Mouse (Mus musculus) limb, embryonic 12.5 days (tissue): ENCODE results near the gene Lpcat2. TPM values are rescaled to one million over a fixed set of nuclear protein-coding genes. Genes with fewer than 3 reads are reported as not detected.

Experiments used
- ATAC-seq: fragments of 200-750 bp; cut with Nextera tagmentation; 2 replicates; pipeline ENCODE4 v1.8.0; 2017; ENCODE audit warnings: low read depth, moderate TSS enrichment; ENCODE audit not compliant: insufficient number of reproducible peaks, insufficient read depth, low FRiP score, low TSS enrichment
- H3K27ac ChIP-seq: fragments of 300-500 bp; sonication (generic); 2 replicates; pipeline ENCODE4 v1.5.1; 2016; ENCODE audit warnings: mild to moderate bottlenecking, moderate library complexity
- H3K27me3 ChIP-seq: fragments of 300-500 bp; sonication (generic); 2 replicates; pipeline ENCODE4 v1.6.1; 2016; ENCODE audit warnings: mild to moderate bottlenecking, moderate library complexity
- H3K36me3 ChIP-seq: fragments of 300-500 bp; sonication (generic); 2 replicates; pipeline ENCODE4 v1.6.1; 2016; ENCODE audit warnings: mild to moderate bottlenecking, moderate library complexity
- H3K4me1 ChIP-seq: fragments of 300-500 bp; sonication (generic); replicated peaks from 2 replicates; pipeline ENCODE4 v1.6.1; 2016
- H3K4me2 ChIP-seq: fragments of 300-500 bp; sonication (generic); 2 replicates; pipeline ENCODE4 v1.6.1; 2016; ENCODE audit warnings: mild to moderate bottlenecking, moderate library complexity
- H3K4me3 ChIP-seq: fragments of 300-500 bp; sonication (generic); replicated peaks from 2 replicates; pipeline ENCODE4 v1.5.1; 2016; ENCODE audit warnings: mild to moderate bottlenecking
- H3K9ac ChIP-seq: fragments of 300-500 bp; sonication (generic); replicated peaks from 2 replicates; pipeline ENCODE4 v1.6.1; 2016; ENCODE audit warnings: mild to moderate bottlenecking, moderate library complexity
- H3K9me3 ChIP-seq: fragments of 300-500 bp; sonication (generic); 2 replicates; pipeline ENCODE4 v1.6.1; 2016; ENCODE audit warnings: mild to moderate bottlenecking, moderate library complexity
- WGBS: fragments of 180-500 bp; shearing (Covaris S2); methylation state at CpG from one replicate; pipeline ENCODE4 v1.1.7; 2016; 5-methylcytosine and 5-hydroxymethylcytosine counted together
- polyA plus RNA-seq: library from polyadenylated mRNA; unstranded; fragments of >200 nt; fragmentation: Nextera tagmentation; extraction: Ambion mirVana; gene quantifications from 2 replicates; pipeline ENCODE4 v1.2.1, GENCODE M21; 2016

Gene Lpcat2
- polyA plus RNA-seq, result 10.5 and 11.0 TPM in 2 replicates

DNA sequence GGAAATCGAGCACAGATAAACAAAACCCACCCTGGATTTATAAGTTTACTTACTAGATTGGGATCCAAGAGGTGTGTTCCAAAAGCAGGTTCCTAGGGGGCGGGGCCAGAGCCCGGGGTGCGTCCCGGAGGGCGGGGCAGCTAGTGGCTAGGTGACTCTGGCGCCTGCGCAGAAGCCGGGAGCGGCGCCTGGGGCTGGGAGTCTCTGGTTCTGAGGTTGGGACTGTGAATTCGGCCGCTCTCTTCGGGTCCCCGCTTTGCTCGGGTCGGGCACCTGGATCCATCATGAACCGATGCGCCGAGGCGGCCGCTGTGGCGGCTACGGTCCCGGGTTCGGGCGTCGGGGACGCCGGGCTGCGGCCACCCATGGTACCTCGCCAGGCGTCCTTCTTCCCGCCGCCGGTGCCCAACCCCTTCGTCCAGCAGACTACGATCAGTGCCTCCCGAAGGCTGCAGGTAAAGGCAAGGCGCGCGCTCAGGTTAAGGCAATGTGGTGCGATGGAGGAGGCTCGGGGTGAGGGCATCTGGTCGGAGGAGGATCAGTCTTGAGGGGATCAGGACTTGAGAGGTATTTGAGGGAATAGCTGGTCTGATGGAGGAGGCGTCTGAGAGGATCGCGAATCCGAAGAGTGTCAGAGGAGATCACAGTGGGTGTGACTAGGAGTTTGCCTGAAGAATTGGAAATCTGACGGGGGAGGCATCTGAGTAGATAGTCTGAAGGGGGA, at the start of gene Lpcat2:
TSS of gene Lpcat2 (plus strand) at position 169 of the 724 bp plus-strand sequence.
- H3K9me3 ChIP-seq, result no peaks in the 10 kb centered on the region
- WGBS, result under 1% methylated on average over 50 of the region's 50 CpGs
- ATAC-seq, result peak; percentile 69
- no peak within 1 kb of the TSS for H3K27ac ChIP-seq
- H3K9ac ChIP-seq, result peak within 1 kb of the TSS; percentile 84
- H3K36me3 ChIP-seq, result peaks cover 41% of the 10 kb centered on the region
- H3K4me1 ChIP-seq, result peaks cover 12% of the 10 kb centered on the region
- peak within 1 kb of the TSS; percentile 69 for H3K4me2 ChIP-seq
- H3K4me3 ChIP-seq, result peak within 1 kb of the TSS; percentile 76
- H3K27me3 ChIP-seq, result peaks cover 4% of the 10 kb centered on the region; the same call in 1 of the 2 replicates

DNA sequence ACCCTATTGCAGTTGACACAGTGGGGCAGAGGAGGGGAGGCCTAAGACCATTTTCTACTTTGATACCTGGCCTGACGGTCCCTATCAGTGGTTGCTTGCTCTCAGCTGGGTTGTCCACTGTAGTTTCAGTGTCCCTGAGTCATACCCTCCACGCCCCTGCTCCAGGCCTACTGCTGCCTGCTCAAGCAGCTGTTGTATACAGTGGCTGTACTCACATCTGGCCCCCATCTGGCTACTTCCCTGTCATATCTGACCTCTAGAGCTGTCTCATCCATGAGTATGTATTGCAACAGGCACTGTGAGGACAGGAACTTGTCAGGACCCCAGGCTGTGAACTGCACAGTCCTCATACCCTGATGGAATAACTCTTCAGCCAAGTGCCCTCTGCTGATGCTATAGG, 42.4 kb upstream of the Lpcat2 start:
- Histone ChIP-seq H3K4me1 (no peaks in the 10 kb centered on the region), H3K9me3 (no peaks in the 10 kb centered on the region), H3K27ac (no peak overlapping the region), H3K9ac (no peak overlapping the region), H3K27me3 (peaks cover 5% of the 10 kb centered on the region; the same call in 1 of the 2 replicates), H3K4me3 (no peak overlapping the region), H3K4me2 (no peak overlapping the region), H3K36me3 (no peaks in the 10 kb centered on the region)
- ATAC-seq, result no peak
- 75% methylated on average over 2 of the region's 2 CpGs for WGBS

DNA sequence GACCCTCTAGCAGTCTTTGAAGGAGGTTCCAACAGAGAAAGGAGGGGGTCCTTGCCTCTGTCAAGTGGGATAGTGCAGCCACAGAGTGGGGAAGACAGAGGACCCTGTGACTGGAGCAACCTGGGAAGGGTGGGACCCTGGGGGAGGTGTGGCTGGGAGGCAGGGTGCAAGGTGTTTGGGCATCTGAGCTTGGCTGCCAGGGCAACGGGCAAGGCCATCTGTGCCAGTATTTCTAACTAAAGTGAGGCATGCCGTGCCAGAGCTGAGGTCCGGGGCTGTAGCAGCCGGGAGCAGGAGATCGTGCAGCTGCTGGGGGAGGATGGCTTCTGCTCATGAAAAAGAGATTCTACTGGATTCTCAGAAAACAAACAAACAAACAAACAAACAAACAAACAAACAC, 39.5 kb upstream of the Lpcat2 start:
- H3K27ac ChIP-seq, result no peak overlapping the region
- H3K9ac ChIP-seq, result no peak overlapping the region
- no peaks in the 10 kb centered on the region for H3K9me3 ChIP-seq
- whole genome bisulfite sequencing, result 78% methylated on average over 5 of the region's 5 CpGs
- H3K27me3 ChIP-seq, result peaks cover 5% of the 10 kb centered on the region; the same call in 1 of the 2 replicates
- no peaks in the 10 kb centered on the region for H3K36me3 ChIP-seq
- no peak overlapping the region for H3K4me2 ChIP-seq
- no peak for ATAC-seq
- no peaks in the 10 kb centered on the region for H3K4me1 ChIP-seq
- no peak overlapping the region for H3K4me3 ChIP-seq

DNA sequence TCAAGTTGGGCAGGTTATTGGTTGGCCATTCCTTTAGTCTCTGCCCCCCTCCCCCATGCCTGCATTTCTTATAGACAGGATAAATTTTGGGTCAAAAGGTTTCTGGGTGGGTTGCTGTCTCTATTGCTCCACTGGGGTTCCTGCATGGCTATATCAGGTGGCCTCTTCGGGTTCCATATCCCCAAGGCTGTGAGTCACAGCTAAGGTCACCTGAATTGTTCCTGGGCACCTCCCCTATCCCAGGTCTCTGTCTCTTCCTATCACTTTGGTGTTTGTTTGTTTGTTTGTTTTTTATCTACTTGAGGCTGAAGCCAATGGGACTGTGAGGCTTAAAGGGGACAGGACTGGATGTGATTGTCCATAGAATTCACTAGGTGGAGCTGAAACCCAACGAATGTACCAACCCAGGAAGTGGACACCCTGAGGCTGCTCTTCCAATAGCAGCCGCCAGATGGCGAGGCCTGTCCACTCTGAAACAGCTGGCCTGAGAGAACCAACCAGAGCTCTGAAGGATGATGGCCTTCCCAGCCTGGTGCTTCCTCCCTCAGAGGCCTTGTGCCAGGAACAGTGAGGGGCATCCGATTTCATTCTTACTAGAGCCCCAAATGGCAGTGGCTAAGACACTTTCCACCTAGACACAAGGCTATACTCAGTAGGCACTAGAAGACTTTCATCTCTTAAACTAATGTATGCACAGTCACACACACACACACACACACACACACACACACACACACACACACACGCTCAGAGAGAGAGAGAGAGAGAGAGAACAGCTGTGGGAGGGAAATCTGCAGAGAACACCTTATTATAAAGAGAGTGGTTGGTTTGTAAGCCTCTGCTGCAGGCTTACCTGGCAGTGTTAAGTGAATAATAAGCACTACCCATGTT, 37.0 kb upstream of the Lpcat2 start:
- Histone ChIP-seq H3K4me2 (no peak overlapping the region), H3K4me3 (no peak overlapping the region), H3K27me3 (peaks cover 5% of the 10 kb centered on the region; the same call in 1 of the 2 replicates), H3K4me1 (no peaks in the 10 kb centered on the region), H3K9me3 (no peaks in the 10 kb centered on the region), H3K36me3 (no peaks in the 10 kb centered on the region), H3K9ac (no peak overlapping the region), H3K27ac (no peak overlapping the region)
- ATAC-seq, result peak; percentile 66
- 21% methylated on average over 6 of the region's 6 CpGs for WGBS

DNA sequence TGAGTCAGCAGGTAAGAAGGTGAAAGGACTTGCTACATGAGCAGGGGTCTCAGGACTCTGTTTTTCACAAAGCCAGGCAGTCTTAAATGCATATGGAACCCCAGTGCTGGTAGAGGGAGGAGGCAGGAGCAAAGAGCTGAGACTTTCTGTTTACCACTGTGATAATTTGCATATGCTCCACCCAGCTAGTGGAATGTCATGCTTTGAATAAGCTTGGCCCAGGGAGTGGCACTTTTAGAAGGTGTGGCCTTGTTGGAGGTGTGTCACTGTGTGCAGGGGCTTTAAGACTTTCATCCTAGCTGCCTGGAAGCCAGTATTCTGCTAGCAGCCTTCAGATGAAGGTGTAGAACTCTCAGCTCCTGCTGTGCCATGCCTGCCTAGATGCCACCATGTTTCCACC, 34.0 kb upstream of the Lpcat2 start:
- H3K9ac ChIP-seq, result no peak overlapping the region
- H3K9me3 ChIP-seq, result no peaks in the 10 kb centered on the region
- no peaks in the 10 kb centered on the region for H3K36me3 ChIP-seq
- H3K27me3 ChIP-seq, result peaks cover 8% of the 10 kb centered on the region; the same call in 1 of the 2 replicates
- H3K4me2 ChIP-seq, result no peak overlapping the region
- H3K4me1 ChIP-seq, result no peaks in the 10 kb centered on the region
- ATAC-seq, result no peak
- no peak overlapping the region for H3K27ac ChIP-seq
- H3K4me3 ChIP-seq, result no peak overlapping the region

DNA sequence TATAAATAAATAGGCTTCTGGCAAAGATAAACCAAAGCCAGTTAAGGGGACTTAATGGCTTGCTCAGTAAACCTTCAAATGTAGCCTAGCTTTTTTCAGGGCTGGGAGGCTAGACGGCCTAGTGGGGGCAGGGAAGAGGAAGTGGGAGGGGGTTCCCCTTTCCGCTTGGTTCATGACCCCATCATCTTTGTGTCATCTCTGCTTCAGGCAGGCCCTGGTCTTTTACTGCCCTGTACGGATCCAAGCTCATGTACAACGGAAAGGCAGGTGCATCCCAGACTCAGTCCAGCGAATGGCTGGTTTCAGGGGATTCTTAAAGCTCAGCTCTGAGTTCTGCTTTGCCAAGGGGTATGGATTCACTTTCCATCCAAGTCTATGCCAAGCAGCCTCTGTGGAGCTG, 32.8 kb upstream of the Lpcat2 start:
- WGBS, result 77% methylated on average over 5 of the region's 5 CpGs
- H3K27ac ChIP-seq, result no peak overlapping the region
- H3K4me3 ChIP-seq, result no peak overlapping the region
- peaks cover 8% of the 10 kb centered on the region for H3K4me1 ChIP-seq
- H3K9me3 ChIP-seq, result no peaks in the 10 kb centered on the region
- H3K36me3 ChIP-seq, result no peaks in the 10 kb centered on the region
- H3K4me2 ChIP-seq, result no peak overlapping the region
- no peak for ATAC-seq
- no peak overlapping the region for H3K9ac ChIP-seq
- H3K27me3 ChIP-seq, result peaks cover 6% of the 10 kb centered on the region; the same call in 1 of the 2 replicates

DNA sequence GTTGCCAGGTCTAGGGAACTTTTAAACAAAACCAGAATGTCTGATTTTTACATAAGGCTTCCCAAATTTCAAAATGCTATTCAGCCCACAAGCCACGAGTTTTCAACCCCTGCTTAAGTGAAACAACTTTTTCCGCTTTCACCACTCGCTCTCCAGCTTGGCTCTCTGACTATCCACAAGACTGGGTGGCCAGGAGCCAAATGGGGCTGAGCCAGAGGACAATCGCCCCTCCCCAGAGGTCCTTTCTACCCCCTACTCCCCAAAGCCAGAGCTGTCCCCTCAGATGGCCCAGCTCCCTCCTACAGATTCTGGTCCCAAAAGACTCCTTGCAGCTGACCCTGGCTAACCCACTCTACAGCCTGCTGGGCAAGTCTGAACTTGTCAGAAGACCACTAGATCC, 29.1 kb upstream of the Lpcat2 start:
- H3K4me1 ChIP-seq, result peaks cover 27% of the 10 kb centered on the region
- H3K36me3 ChIP-seq, result peaks cover 8% of the 10 kb centered on the region
- 74% methylated on average over 4 of the region's 4 CpGs for WGBS
- no peak overlapping the region for H3K4me2 ChIP-seq
- H3K9me3 ChIP-seq, result no peaks in the 10 kb centered on the region
- H3K27ac ChIP-seq, result no peak overlapping the region
- H3K4me3 ChIP-seq, result no peak overlapping the region
- peaks cover 3% of the 10 kb centered on the region; the same call in 1 of the 2 replicates for H3K27me3 ChIP-seq
- ATAC-seq, result no peak
- H3K9ac ChIP-seq, result no peak overlapping the region

DNA sequence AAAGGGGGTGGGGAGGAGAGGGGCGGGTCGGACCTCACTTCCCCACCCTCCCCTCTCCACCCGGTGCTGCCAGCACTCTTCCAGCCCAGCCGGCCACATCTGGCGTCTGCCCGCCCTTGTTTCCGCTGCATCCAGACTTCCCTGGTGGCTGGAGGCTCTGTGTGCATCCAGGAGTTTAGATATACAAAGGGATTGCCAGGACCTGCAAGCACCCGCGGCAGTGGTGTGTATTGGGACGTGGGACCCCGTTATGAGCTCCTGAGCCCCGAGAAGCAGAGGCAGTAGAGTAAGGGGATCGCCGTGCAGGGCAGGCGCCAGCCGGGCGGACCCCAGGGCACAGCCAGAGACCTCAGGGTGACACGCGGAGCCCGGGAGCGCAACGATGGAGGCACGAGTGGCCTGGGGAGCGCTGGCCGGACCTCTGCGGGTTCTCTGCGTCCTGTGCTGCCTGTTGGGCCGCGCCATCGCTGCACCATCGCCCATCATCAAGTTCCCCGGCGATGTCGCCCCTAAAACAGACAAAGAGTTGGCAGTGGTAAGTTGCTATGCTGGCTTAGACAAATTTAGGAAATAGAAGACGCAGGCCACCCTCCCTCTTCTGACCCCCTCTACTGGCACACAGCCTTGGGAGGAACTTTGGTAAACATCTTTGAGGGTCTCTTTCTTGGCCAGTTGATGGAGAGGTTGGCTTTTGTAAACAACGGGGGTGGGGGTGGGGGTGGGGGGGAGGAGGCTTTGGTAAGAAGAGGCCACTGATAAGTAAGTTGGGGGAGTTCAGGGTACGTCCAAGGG, 27.7 kb upstream of the Lpcat2 start, which contains the start of gene Mmp2:
TSS of gene Mmp2 (plus strand) at position 49 of the 792 bp plus-strand sequence.
- Histone ChIP-seq H3K4me2 (peak within 1 kb of the TSS; percentile 73), H3K36me3 (peaks cover 22% of the 10 kb centered on the region), H3K4me1 (peaks cover 27% of the 10 kb centered on the region), H3K27ac (peak within 1 kb of the TSS; percentile 95), H3K9me3 (no peaks in the 10 kb centered on the region), H3K4me3 (peak within 1 kb of the TSS; percentile 68), H3K27me3 (peaks cover 3% of the 10 kb centered on the region; the same call in 1 of the 2 replicates), H3K9ac (peak within 1 kb of the TSS; percentile 86)
- under 1% methylated on average over 36 of the region's 37 CpGs for WGBS
- ATAC-seq, result peak; percentile 87

DNA sequence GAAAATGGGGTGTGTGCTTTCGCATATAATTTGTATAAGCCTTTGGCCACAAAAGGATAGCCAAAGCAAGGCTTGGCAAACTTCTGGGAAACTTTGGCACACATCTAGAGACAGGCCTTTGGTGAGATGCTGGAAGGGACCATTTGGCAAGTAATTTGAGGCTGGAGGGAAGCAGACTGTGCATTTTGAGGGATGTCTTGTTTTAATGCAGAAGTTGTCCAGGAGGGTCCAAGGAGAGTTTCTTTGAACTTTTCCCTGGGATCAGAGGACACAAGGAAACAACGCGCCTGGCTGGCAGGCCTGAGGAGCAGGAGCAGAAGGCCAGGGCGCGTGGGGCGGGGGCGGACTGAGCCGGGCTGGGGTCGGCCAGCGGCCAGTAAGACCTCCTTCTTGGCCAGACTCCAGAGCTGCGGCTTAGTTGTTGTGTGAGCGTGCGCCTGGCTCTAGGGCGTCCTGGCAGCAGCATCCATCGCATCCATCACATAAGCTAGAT, 26.8 kb upstream of the Lpcat2 start:
- Histone ChIP-seq H3K4me3 (peak overlapping the region; percentile 68), H3K27me3 (peaks cover 3% of the 10 kb centered on the region; the same call in 1 of the 2 replicates), H3K9me3 (no peaks in the 10 kb centered on the region), H3K27ac (peak overlapping the region; percentile 95), H3K4me2 (peak overlapping the region; percentile 73), H3K9ac (peak overlapping the region; percentile 86), H3K36me3 (peaks cover 31% of the 10 kb centered on the region), H3K4me1 (peaks cover 27% of the 10 kb centered on the region)
- peak; percentile 65; the same call in 1 of the 2 replicates for ATAC-seq
- WGBS, result 20% methylated on average over 15 of the region's 15 CpGs

DNA sequence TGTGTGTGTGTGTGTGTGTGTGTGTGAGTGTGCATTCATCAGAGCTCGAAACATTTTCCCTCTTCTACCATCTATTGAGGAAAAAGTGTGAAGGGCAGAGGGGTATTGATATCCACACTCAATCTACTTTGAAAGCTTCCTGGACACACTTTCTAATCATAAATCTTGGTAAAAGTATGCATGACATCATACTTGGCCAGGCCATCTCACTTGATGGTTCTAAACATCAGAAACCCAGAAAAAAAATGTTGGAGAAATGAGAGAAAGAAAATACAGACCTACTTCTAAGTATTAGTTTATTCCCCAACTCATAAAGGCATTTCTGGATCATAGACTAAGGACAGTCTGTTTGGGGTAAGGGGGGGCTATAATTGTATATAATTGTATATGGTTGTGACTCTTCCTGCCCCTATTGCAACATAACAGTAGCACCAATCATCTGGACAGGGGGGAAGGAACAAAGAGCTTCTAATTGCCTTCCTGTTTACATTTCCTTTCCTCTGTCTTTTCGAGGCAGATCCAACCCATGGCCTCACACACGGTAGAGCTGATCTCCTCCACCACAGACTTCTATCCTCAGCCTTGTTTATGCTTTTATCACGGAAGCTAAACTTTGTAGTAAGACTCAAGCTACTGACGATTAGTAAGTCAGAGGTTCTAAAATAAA, 20.9 kb upstream of the Lpcat2 start:
- H3K4me1 ChIP-seq, result peaks cover 8% of the 10 kb centered on the region; the same call in 1 of the 2 replicates
- no peak overlapping the region for H3K27ac ChIP-seq
- H3K9me3 ChIP-seq, result no peaks in the 10 kb centered on the region
- H3K4me3 ChIP-seq, result no peak overlapping the region
- H3K27me3 ChIP-seq, result no peaks in the 10 kb centered on the region; the same call in 1 of the 2 replicates
- no peak overlapping the region for H3K9ac ChIP-seq
- H3K4me2 ChIP-seq, result no peak overlapping the region
- no peak for ATAC-seq
- WGBS, result 51% methylated on average over 5 of the region's 5 CpGs
- peaks cover 89% of the 10 kb centered on the region for H3K36me3 ChIP-seq
